Mouse (Mus musculus): Measurements from ENCODE around the gene Txndc8. TPM values are rescaled to one million over a fixed set of nuclear protein-coding genes. Genes with fewer than 3 reads are reported as not detected.

Gene Txndc8
- polyA plus RNA-seq (2014; fragmentation: Nextera tagmentation; extraction: Ambion mirVana) = not detected in 2 replicates

- no peak within 1 kb of the TSS for H3K27ac ChIP-seq (ENCODE audit: low read depth, low read length)
- no peaks in the 10 kb centered on the region for H3K36me3 ChIP-seq (ENCODE audit: control insufficient read depth, insufficient read depth, low read length)
- no peak within 1 kb of the TSS for H3K9ac ChIP-seq (replicated peaks; ENCODE audit: low read depth, low read length)
- ATAC-seq (ENCODE audit: low read depth) = no peak
- H3K27me3 ChIP-seq (ENCODE audit: control insufficient read depth, insufficient read depth, low read length) = no peaks in the 10 kb centered on the region
- no peak within 1 kb of the TSS for H3K4me3 ChIP-seq (ENCODE audit: low read depth, low read length)
- no peak within 1 kb of the TSS for H3K4me2 ChIP-seq (ENCODE audit: low read depth, low read length)
- 95% methylated on average over 5 of the region's 5 CpGs for WGBS
- H3K4me1 ChIP-seq (ENCODE audit: control insufficient read depth, insufficient read depth, low read length) = no peaks in the 10 kb centered on the region
- no peaks in the 10 kb centered on the region for H3K9me3 ChIP-seq (ENCODE audit: control insufficient read depth, low read length)
Observed at GRCm38 (mm10) chr4:58009024-58009423, at the start of gene Txndc8. TSS of gene Txndc8 (minus strand) at chr4:58009124.

- no peaks in the 10 kb centered on the region for H3K9me3 ChIP-seq (ENCODE audit: control insufficient read depth, low read length)
- no peak overlapping the region for H3K4me3 ChIP-seq (ENCODE audit: low read depth, low read length)
- no peaks in the 10 kb centered on the region for H3K4me1 ChIP-seq (ENCODE audit: control insufficient read depth, insufficient read depth, low read length)
- H3K9ac ChIP-seq (replicated peaks; ENCODE audit: low read depth, low read length) = no peak overlapping the region
- H3K36me3 ChIP-seq (ENCODE audit: control insufficient read depth, insufficient read depth, low read length) = no peaks in the 10 kb centered on the region
- ATAC-seq (ENCODE audit: low read depth) = no peak
- H3K27ac ChIP-seq (ENCODE audit: low read depth, low read length) = no peak overlapping the region
- no peaks in the 10 kb centered on the region for H3K27me3 ChIP-seq (ENCODE audit: control insufficient read depth, insufficient read depth, low read length)
- no peak overlapping the region for H3K4me2 ChIP-seq (ENCODE audit: low read depth, low read length)
Observed at GRCm38 (mm10) chr4:58055653-58056052, 46.7 kb upstream of the Txndc8 start.

DNA sequence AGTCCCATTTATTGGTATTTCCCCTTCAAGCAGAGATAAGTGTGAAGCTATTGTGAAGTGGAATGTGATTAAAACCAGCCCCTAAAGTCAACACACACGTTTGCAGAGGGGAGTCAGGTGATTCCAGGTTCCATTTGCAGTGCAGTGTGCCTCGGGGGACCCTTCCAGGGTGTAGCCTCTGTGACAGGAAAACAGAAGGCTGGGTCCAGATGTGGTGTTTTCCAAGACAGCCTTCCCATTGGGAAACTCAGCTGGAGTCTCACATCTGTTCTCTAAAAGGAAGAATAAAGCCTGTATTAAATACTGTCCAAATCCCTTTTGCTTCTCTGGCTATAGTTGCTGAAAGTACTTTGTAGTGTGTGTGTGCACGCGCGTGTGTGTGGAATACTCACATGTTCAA lies 45.5 kb upstream of the Txndc8 start:
- Histone ChIP-seq H3K27me3 (ENCODE audit: control insufficient read depth, insufficient read depth, low read length) (no peaks in the 10 kb centered on the region), H3K36me3 (ENCODE audit: control insufficient read depth, insufficient read depth, low read length) (no peaks in the 10 kb centered on the region), H3K4me1 (ENCODE audit: control insufficient read depth, insufficient read depth, low read length) (no peaks in the 10 kb centered on the region), H3K4me3 (ENCODE audit: low read depth, low read length) (no peak overlapping the region), H3K9ac (replicated peaks; ENCODE audit: low read depth, low read length) (no peak overlapping the region), H3K4me2 (ENCODE audit: low read depth, low read length) (no peak overlapping the region), H3K27ac (ENCODE audit: low read depth, low read length) (no peak overlapping the region), H3K9me3 (ENCODE audit: control insufficient read depth, low read length) (no peaks in the 10 kb centered on the region)
- ATAC-seq (ENCODE audit: low read depth) = no peak
- WGBS = 73% methylated on average over 5 of the region's 5 CpGs

DNA sequence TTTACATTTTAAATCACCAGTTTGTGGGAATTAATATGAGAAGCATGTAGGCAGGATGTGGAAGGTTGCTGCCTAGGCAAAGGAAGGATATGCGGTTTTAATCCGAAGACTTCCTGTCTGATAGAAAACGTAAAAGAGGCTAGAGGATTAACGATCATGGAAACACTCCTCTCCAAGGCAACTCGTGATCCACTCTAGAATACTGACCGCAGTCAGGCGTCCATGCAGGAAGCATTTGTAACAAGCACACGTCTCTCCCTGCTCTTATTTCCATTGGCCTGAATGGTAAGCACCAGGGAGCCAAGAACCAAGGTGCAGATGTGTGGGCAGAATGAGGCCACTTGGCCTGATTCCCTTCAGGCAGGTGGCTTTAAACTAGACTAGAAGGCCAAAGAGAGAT lies 41.8 kb upstream of the Txndc8 start:
- Histone ChIP-seq H3K36me3 (ENCODE audit: control insufficient read depth, insufficient read depth, low read length) (no peaks in the 10 kb centered on the region), H3K9ac (replicated peaks; ENCODE audit: low read depth, low read length) (no peak overlapping the region), H3K9me3 (ENCODE audit: control insufficient read depth, low read length) (no peaks in the 10 kb centered on the region), H3K4me3 (ENCODE audit: low read depth, low read length) (no peak overlapping the region), H3K27me3 (ENCODE audit: control insufficient read depth, insufficient read depth, low read length) (no peaks in the 10 kb centered on the region), H3K27ac (ENCODE audit: low read depth, low read length) (no peak overlapping the region), H3K4me2 (ENCODE audit: low read depth, low read length) (no peak overlapping the region), H3K4me1 (ENCODE audit: control insufficient read depth, insufficient read depth, low read length) (no peaks in the 10 kb centered on the region)
- WGBS = 74% methylated on average over 8 of the region's 8 CpGs
- no peak for ATAC-seq (ENCODE audit: low read depth)

- Histone ChIP-seq H3K4me3 (ENCODE audit: low read depth, low read length) (no peak overlapping the region), H3K4me1 (ENCODE audit: control insufficient read depth, insufficient read depth, low read length) (no peaks in the 10 kb centered on the region), H3K27ac (ENCODE audit: low read depth, low read length) (no peak overlapping the region), H3K9me3 (ENCODE audit: control insufficient read depth, low read length) (no peaks in the 10 kb centered on the region), H3K9ac (replicated peaks; ENCODE audit: low read depth, low read length) (no peak overlapping the region), H3K36me3 (ENCODE audit: control insufficient read depth, insufficient read depth, low read length) (no peaks in the 10 kb centered on the region), H3K4me2 (ENCODE audit: low read depth, low read length) (no peak overlapping the region), H3K27me3 (ENCODE audit: control insufficient read depth, insufficient read depth, low read length) (no peaks in the 10 kb centered on the region)
- WGBS = 83% methylated on average over 8 of the region's 8 CpGs
- no peak for ATAC-seq (ENCODE audit: low read depth)
Observed at GRCm38 (mm10) chr4:58050276-58050675, 41.4 kb upstream of the Txndc8 start.

GRCm38 (mm10) chr4:58044833-58045232 lies 35.9 kb upstream of the Txndc8 start:
- Histone ChIP-seq H3K36me3 (ENCODE audit: control insufficient read depth, insufficient read depth, low read length) (no peaks in the 10 kb centered on the region), H3K9ac (replicated peaks; ENCODE audit: low read depth, low read length) (no peak overlapping the region), H3K4me1 (ENCODE audit: control insufficient read depth, insufficient read depth, low read length) (no peaks in the 10 kb centered on the region), H3K27me3 (ENCODE audit: control insufficient read depth, insufficient read depth, low read length) (no peaks in the 10 kb centered on the region), H3K27ac (ENCODE audit: low read depth, low read length) (no peak overlapping the region), H3K9me3 (ENCODE audit: control insufficient read depth, low read length) (no peaks in the 10 kb centered on the region), H3K4me2 (ENCODE audit: low read depth, low read length) (no peak overlapping the region), H3K4me3 (ENCODE audit: low read depth, low read length) (no peak overlapping the region)
- WGBS = 93% methylated on average over 6 of the region's 6 CpGs
- no peak for ATAC-seq (ENCODE audit: low read depth)

DNA sequence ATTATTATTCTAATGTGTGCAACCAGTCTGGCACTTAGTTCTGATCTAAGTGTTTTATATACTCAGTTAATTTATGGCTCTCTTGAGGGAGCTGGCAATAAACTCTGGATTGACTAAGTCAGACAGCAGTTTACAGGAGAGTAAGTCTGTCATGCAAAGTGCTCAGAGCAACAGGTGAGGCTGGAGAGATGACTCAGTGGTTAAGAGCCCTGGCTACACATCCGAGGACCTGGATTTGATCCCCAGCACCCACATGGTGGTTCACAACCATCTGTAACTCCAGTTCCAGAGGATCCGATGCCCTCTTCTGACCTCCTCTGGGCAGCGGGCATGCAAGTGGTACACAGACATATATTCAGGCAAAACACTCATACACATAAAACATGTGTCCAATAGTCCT lies 35.4 kb upstream of the Txndc8 start:
- no peak for ATAC-seq (ENCODE audit: low read depth)

GRCm38 (mm10) chr4:58040093-58040492 lies 31.2 kb upstream of the Txndc8 start:
- WGBS = 92% methylated on average over 2 of the region's 2 CpGs
- Histone ChIP-seq H3K27me3 (ENCODE audit: control insufficient read depth, insufficient read depth, low read length) (no peaks in the 10 kb centered on the region), H3K4me3 (ENCODE audit: low read depth, low read length) (no peak overlapping the region), H3K9me3 (ENCODE audit: control insufficient read depth, low read length) (no peaks in the 10 kb centered on the region), H3K36me3 (ENCODE audit: control insufficient read depth, insufficient read depth, low read length) (no peaks in the 10 kb centered on the region), H3K4me2 (ENCODE audit: low read depth, low read length) (no peak overlapping the region), H3K27ac (ENCODE audit: low read depth, low read length) (no peak overlapping the region), H3K9ac (replicated peaks; ENCODE audit: low read depth, low read length) (no peak overlapping the region), H3K4me1 (ENCODE audit: control insufficient read depth, insufficient read depth, low read length) (no peaks in the 10 kb centered on the region)
- no peak for ATAC-seq (ENCODE audit: low read depth)

More for the DNA sequence above, 35.4 kb upstream of the Txndc8 start:
- Histone ChIP-seq H3K36me3 (ENCODE audit: control insufficient read depth, insufficient read depth, low read length) (no peaks in the 10 kb centered on the region), H3K4me2 (ENCODE audit: low read depth, low read length) (no peak overlapping the region), H3K27ac (ENCODE audit: low read depth, low read length) (no peak overlapping the region), H3K9me3 (ENCODE audit: control insufficient read depth, low read length) (no peaks in the 10 kb centered on the region), H3K27me3 (ENCODE audit: control insufficient read depth, insufficient read depth, low read length) (no peaks in the 10 kb centered on the region), H3K4me3 (ENCODE audit: low read depth, low read length) (no peak overlapping the region), H3K4me1 (ENCODE audit: control insufficient read depth, insufficient read depth, low read length) (no peaks in the 10 kb centered on the region), H3K9ac (replicated peaks; ENCODE audit: low read depth, low read length) (no peak overlapping the region)
- 92% methylated on average over 3 of the region's 3 CpGs for WGBS

DNA sequence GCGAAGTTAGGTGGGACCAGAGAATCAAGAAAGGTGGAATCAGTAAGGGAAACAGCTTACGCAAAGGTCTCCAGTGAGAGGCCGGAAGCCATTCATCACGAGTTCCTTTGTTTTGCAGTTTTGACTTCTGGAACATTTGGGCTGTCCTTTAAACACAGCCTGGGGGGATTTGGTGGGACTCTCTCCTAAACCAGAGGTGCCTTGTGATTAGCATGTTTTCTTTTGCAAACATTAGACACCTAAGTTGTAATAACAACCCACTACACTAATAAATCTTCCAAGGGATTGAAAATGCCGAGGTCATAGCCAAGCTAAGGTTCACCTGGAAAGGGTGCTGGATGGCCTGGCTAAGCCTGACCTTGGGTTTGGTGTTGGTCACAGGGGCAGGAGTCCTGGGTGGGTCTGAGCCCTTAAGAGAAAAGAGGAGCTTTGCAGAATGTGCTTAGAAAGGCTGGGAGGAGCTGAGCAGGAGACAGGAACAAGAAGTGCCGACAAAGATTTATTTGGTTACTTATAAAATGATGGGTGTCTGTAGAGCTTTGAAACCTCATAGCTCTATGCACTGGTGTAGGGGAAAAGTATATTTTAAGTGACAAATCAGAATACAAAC lies 28.3 kb upstream of the Txndc8 start:
- Histone ChIP-seq H3K4me2 (ENCODE audit: low read depth, low read length) (no peak overlapping the region), H3K27ac (ENCODE audit: low read depth, low read length) (no peak overlapping the region), H3K4me3 (ENCODE audit: low read depth, low read length) (no peak overlapping the region), H3K36me3 (ENCODE audit: control insufficient read depth, insufficient read depth, low read length) (no peaks in the 10 kb centered on the region), H3K9me3 (ENCODE audit: control insufficient read depth, low read length) (no peaks in the 10 kb centered on the region), H3K9ac (replicated peaks; ENCODE audit: low read depth, low read length) (no peak overlapping the region), H3K4me1 (ENCODE audit: control insufficient read depth, insufficient read depth, low read length) (no peaks in the 10 kb centered on the region), H3K27me3 (ENCODE audit: control insufficient read depth, insufficient read depth, low read length) (no peaks in the 10 kb centered on the region)
- 91% methylated on average over 6 of the region's 6 CpGs for WGBS
- no peak for ATAC-seq (ENCODE audit: low read depth)
